Mouse (Mus musculus) intestine, embryonic 16.5 days (tissue): ENCODE data around the gene Elovl7. TPM values are rescaled to one million over a fixed set of nuclear protein-coding genes. Genes with fewer than 3 reads are reported as not detected.

Source experiments
- ATAC-seq: fragments of 200-750 bp; cut with Nextera tagmentation; 2 replicates; pipeline ENCODE4 v1.8.0; 2017; ENCODE audit warnings: moderate TSS enrichment, moderate library complexity
- H3K27ac ChIP-seq: fragments of 300-500 bp; sonication (generic); 2 replicates; pipeline ENCODE4 v1.5.1; 2014; ENCODE audit warnings: mild to moderate bottlenecking, low read length
- H3K27me3 ChIP-seq: fragments of 300-500 bp; sonication (generic); replicated peaks from 2 replicates; pipeline ENCODE4 v1.6.1; 2014; ENCODE audit warnings: low read length, control low read depth, mixed read lengths; ENCODE audit not compliant: control insufficient read depth, insufficient read depth
- H3K36me3 ChIP-seq: fragments of 300-500 bp; sonication (generic); 2 replicates; pipeline ENCODE4 v1.6.1; 2014; ENCODE audit warnings: low read length, control low read depth; ENCODE audit not compliant: control insufficient read depth, insufficient read depth
- H3K4me1 ChIP-seq: fragments of 300-500 bp; sonication (generic); 2 replicates; pipeline ENCODE4 v1.6.1; 2014; ENCODE audit warnings: low read length, control low read depth, mixed read lengths; ENCODE audit not compliant: control insufficient read depth, insufficient read depth
- H3K4me2 ChIP-seq: fragments of 300-500 bp; sonication (generic); 2 replicates; pipeline ENCODE4 v1.6.1; 2014; ENCODE audit warnings: low read depth, low read length, control low read depth
- H3K4me3 ChIP-seq: fragments of 300-500 bp; sonication (generic); 2 replicates; pipeline ENCODE4 v1.5.1; 2014; ENCODE audit warnings: mild to moderate bottlenecking, low read length
- H3K9ac ChIP-seq: fragments of 300-500 bp; sonication (generic); 2 replicates; pipeline ENCODE4 v1.6.1; 2014; ENCODE audit warnings: low read depth, low read length
- H3K9me3 ChIP-seq: fragments of 300-500 bp; sonication (generic); 2 replicates; pipeline ENCODE4 v1.6.1; 2016; ENCODE audit warnings: low read length, control low read depth; ENCODE audit not compliant: control insufficient read depth
- WGBS: fragments of 180-500 bp; shearing (Covaris S2); extraction: QIAGEN DNeasy Blood & Tissue Kit; methylation state at CpG from one replicate; pipeline ENCODE4 v1.1.7; 2014; 5-methylcytosine and 5-hydroxymethylcytosine counted together
- polyA plus RNA-seq: library from polyadenylated mRNA; unstranded; fragments of >200 nt; fragmentation: Nextera tagmentation; extraction: Ambion mirVana; gene quantifications from 2 replicates; pipeline ENCODE4 v1.2.1, GENCODE M21; 2015

Gene Elovl7
- polyA plus RNA-seq, 1 experiment from 2014 or later = 22.0 TPM

GRCm38 (mm10) chr13:108323866-108324829 lies 109.9 kb downstream of the Elovl7 start:
- 87% methylated on average over 22 of the region's 22 CpGs for WGBS
- Histone ChIP-seq H3K9ac (no peak overlapping the region), H3K4me3 (no peak overlapping the region), H3K9me3 (no peaks in the 10 kb centered on the region), H3K4me2 (no peak overlapping the region), H3K27ac (no peak overlapping the region), H3K4me1 (no peaks in the 10 kb centered on the region), H3K27me3 (no peaks in the 10 kb centered on the region), H3K36me3 (0 out of 2 replicates have a peak, but pooled peaks cover 4% of the 10 kb centered on the region)
- ATAC-seq = no peak

GRCm38 (mm10) chr13:108325871-108326270 lies 111.7 kb downstream of the Elovl7 start:
- Histone ChIP-seq H3K27ac (no peak overlapping the region), H3K4me1 (no peaks in the 10 kb centered on the region), H3K9me3 (no peaks in the 10 kb centered on the region), H3K4me3 (no peak overlapping the region), H3K27me3 (no peaks in the 10 kb centered on the region), H3K36me3 (0 out of 2 replicates have a peak, but pooled peaks cover 4% of the 10 kb centered on the region), H3K4me2 (no peak overlapping the region), H3K9ac (no peak overlapping the region)
- 84% methylated on average over 5 of the region's 5 CpGs for WGBS
- ATAC-seq = no peak

GRCm38 (mm10) chr13:108326351-108326750 lies 112.1 kb downstream of the Elovl7 start:
- H3K4me2 ChIP-seq = no peak overlapping the region
- H3K27ac ChIP-seq = no peak overlapping the region
- no peaks in the 10 kb centered on the region for H3K27me3 ChIP-seq
- H3K4me3 ChIP-seq = no peak overlapping the region
- no peaks in the 10 kb centered on the region for H3K9me3 ChIP-seq
- no peaks in the 10 kb centered on the region for H3K4me1 ChIP-seq
- 0 out of 2 replicates have a peak, but pooled peaks cover 4% of the 10 kb centered on the region for H3K36me3 ChIP-seq
- no peak for ATAC-seq
- no peak overlapping the region for H3K9ac ChIP-seq
- 88% methylated on average over 10 of the region's 10 CpGs for WGBS

GRCm38 (mm10) chr13:108327047-108327446 lies 112.8 kb downstream of the Elovl7 start:
- no peak for ATAC-seq
- 71% methylated on average over 7 of the region's 7 CpGs for WGBS

GRCm38 (mm10) chr13:108328406-108329180 lies 114.4 kb downstream of the Elovl7 start:
- Histone ChIP-seq H3K27me3 (no peaks in the 10 kb centered on the region), H3K36me3 (0 out of 2 replicates have a peak, but pooled peaks cover 4% of the 10 kb centered on the region), H3K4me1 (no peaks in the 10 kb centered on the region), H3K9ac (no peak overlapping the region), H3K9me3 (no peaks in the 10 kb centered on the region), H3K4me2 (no peak overlapping the region), H3K4me3 (no peak overlapping the region), H3K27ac (no peak overlapping the region)
- no peak for ATAC-seq
- WGBS = 90% methylated on average over 21 of the region's 21 CpGs

More at GRCm38 (mm10) chr13:108327047-108327446, 112.8 kb downstream of the Elovl7 start:
- no peak overlapping the region for H3K4me3 ChIP-seq
- H3K27me3 ChIP-seq = no peaks in the 10 kb centered on the region
- no peak overlapping the region for H3K4me2 ChIP-seq
- 0 out of 2 replicates have a peak, but pooled peaks cover 4% of the 10 kb centered on the region for H3K36me3 ChIP-seq
- H3K9me3 ChIP-seq = no peaks in the 10 kb centered on the region
- no peak overlapping the region for H3K27ac ChIP-seq
- no peak overlapping the region for H3K9ac ChIP-seq
- no peaks in the 10 kb centered on the region for H3K4me1 ChIP-seq

GRCm38 (mm10) chr13:108329693-108330092 lies 115.5 kb downstream of the Elovl7 start:
- Histone ChIP-seq H3K4me3 (no peak overlapping the region), H3K9me3 (no peaks in the 10 kb centered on the region), H3K4me1 (no peaks in the 10 kb centered on the region), H3K9ac (no peak overlapping the region), H3K4me2 (no peak overlapping the region), H3K27me3 (no peaks in the 10 kb centered on the region), H3K36me3 (no peaks in the 10 kb centered on the region), H3K27ac (no peak overlapping the region)
- peak; percentile 36; the same call in 1 of the 2 replicates for ATAC-seq
- WGBS = 66% methylated on average over 3 of the region's 3 CpGs

Other genes with a start within 250 kb of the Elovl7 start
- 47.4 and 50.6 TPM in 2 replicates for gene Smim15, start 170.0 kb upstream of the Elovl7 start, polyA plus RNA-seq
- gene Ndufaf2, start 55.8 kb upstream of the Elovl7 start, polyA plus RNA-seq = 51.4 and 55.7 TPM in 2 replicates
- gene Ercc8, start 55.7 kb upstream of the Elovl7 start, polyA plus RNA-seq = 13.7 and 13.9 TPM in 2 replicates
- gene Depdc1b, start 101.9 kb downstream of the Elovl7 start, polyA plus RNA-seq = 5.6 and 5.9 TPM in 2 replicates
- 23.5 and 25.3 TPM in 2 replicates for gene Pde4d, start 235.5 kb downstream of the Elovl7 start, polyA plus RNA-seq